Mouse (Mus musculus) embryonic facial prominence, embryonic 11.5 days (tissue): ENCODE results near the gene Tescl. TPM values are rescaled to one million over a fixed set of nuclear protein-coding genes. Genes with fewer than 3 reads are reported as not detected.

Source experiments
- ATAC-seq: fragments of 200-750 bp; cut with Nextera tagmentation; replicated peaks from 2 replicates; pipeline ENCODE4 v1.8.0; 2017; ENCODE audit warnings: low read depth; ENCODE audit not compliant: insufficient number of reproducible peaks, low FRiP score, low TSS enrichment
- DNase-seq: peaks from one replicate; pipeline ENCODE4 v3.0.0-alpha.2; 2015; ENCODE audit warnings: low spot score
- H3K27ac ChIP-seq: fragments of 300-500 bp; sonication (generic); replicated peaks from 2 replicates; pipeline ENCODE4 v1.5.1; 2014; ENCODE audit warnings: mild to moderate bottlenecking, low read depth, low read length, control low read depth
- H3K27me3 ChIP-seq: fragments of 300-500 bp; sonication (generic); 2 replicates; pipeline ENCODE4 v1.6.1; 2014; ENCODE audit warnings: mild to moderate bottlenecking, low read length, moderate library complexity, mixed read lengths; ENCODE audit not compliant: control insufficient read depth, insufficient read depth
- H3K36me3 ChIP-seq: fragments of 300-500 bp; sonication (generic); replicated peaks from 2 replicates; pipeline ENCODE4 v1.6.1; 2014; ENCODE audit warnings: low read depth, mild to moderate bottlenecking, low read length, moderate library complexity, mixed read lengths; ENCODE audit not compliant: control insufficient read depth, insufficient read depth
- H3K4me1 ChIP-seq: fragments of 300-500 bp; sonication (generic); 2 replicates; pipeline ENCODE4 v1.6.1; 2014; ENCODE audit warnings: low read length, mixed read lengths; ENCODE audit not compliant: control insufficient read depth, insufficient read depth
- H3K4me2 ChIP-seq: fragments of 300-500 bp; sonication (generic); 2 replicates; pipeline ENCODE4 v1.6.1; 2014; ENCODE audit warnings: low read depth, mild to moderate bottlenecking, control low read depth, low read length, moderate library complexity
- H3K4me3 ChIP-seq: fragments of 300-500 bp; sonication (generic); 2 replicates; pipeline ENCODE4 v1.5.1; 2014; ENCODE audit warnings: low read depth, low read length, control low read depth
- H3K9ac ChIP-seq: fragments of 300-500 bp; sonication (generic); replicated peaks from 2 replicates; pipeline ENCODE4 v1.6.1; 2014; ENCODE audit warnings: mild to moderate bottlenecking, control low read depth, low read length
- H3K9me3 ChIP-seq: fragments of 300-500 bp; sonication (generic); replicated peaks from 2 replicates; pipeline ENCODE4 v1.6.1; 2016; ENCODE audit warnings: mild to moderate bottlenecking, low read length, inconsistent platforms, mixed read lengths; ENCODE audit not compliant: control insufficient read depth
- WGBS: fragments of 180-500 bp; shearing (Covaris S2); extraction: QIAGEN DNeasy Blood & Tissue Kit; methylation state at CpG from one replicate; pipeline ENCODE4 v1.1.7; 2014; 5-methylcytosine and 5-hydroxymethylcytosine counted together
- polyA plus RNA-seq: library from polyadenylated mRNA; unstranded; fragments of >200 nt; fragmentation: Nextera tagmentation; extraction: Ambion mirVana; gene quantifications from 2 replicates; pipeline ENCODE4 v1.2.1, GENCODE M21; 2014

The Tescl gene
- polyA plus RNA-seq, 1 experiment from 2014 or later = not detected

DNA sequence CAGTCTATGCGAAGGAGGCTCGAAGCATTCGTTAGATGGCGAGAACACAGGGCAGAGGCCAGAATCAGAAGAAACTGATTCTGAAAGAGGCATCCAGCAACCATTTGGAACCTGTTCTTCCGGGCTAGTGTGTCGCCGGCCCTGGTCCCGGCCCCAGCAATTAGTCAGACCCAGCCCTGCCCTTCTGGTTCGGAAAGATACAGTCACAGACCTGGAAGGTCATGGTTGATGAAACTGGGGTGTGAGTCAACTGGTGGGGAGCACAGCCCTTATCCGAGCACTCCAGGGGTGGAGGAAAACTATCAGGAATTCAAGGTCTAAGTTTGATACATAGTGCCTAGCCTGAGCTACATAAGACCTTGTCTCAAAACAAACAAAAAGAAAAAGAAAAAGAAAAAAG is 22.3 kb upstream of the Tescl start:
- DNase-seq = no peak
- no peak for ATAC-seq
- no peak overlapping the region for H3K4me3 ChIP-seq

GRCm38 (mm10) chr7:24355646-24356045 is 21.9 kb upstream of the Tescl start:
- no peak for ATAC-seq
- DNase-seq = no peak
- Histone ChIP-seq H3K27me3 (no peaks in the 10 kb centered on the region; the same call in 1 of the 2 replicates), H3K9ac (no peak overlapping the region), H3K36me3 (no peaks in the 10 kb centered on the region), H3K4me3 (no peak overlapping the region), H3K4me1 (no peaks in the 10 kb centered on the region), H3K27ac (no peak overlapping the region), H3K9me3 (no peaks in the 10 kb centered on the region), H3K4me2 (no peak overlapping the region)
- WGBS = 87% methylated on average over 6 of the region's 6 CpGs

More for the DNA sequence above, 22.3 kb upstream of the Tescl start:
- Histone ChIP-seq H3K4me1 (no peaks in the 10 kb centered on the region), H3K9me3 (no peaks in the 10 kb centered on the region), H3K27me3 (no peaks in the 10 kb centered on the region; the same call in 1 of the 2 replicates), H3K27ac (no peak overlapping the region), H3K9ac (no peak overlapping the region), H3K4me2 (no peak overlapping the region), H3K36me3 (no peaks in the 10 kb centered on the region)
- 75% methylated on average over 10 of the region's 10 CpGs for WGBS

DNA sequence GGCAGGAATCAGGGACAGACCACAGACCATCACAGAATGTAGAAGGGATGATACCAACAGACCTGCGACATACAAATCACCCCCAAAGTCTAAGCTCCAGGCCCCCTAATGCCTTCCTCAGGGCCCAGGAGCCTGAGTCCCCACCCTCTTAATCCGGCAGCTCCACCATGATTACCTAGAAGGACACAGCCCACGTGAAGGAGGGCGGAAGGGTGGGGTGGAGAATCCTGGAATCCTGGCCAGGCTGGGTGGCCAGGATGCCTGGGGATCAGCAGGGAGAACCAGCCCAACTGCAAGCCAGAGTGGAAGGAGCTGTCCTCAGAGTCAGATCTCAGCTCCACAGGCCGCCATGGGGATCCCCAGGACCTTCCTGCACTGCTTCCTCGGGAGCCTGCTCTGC is 15.2 kb upstream of the Tescl start, which contains the start of gene Lypd5:
TSS of gene Lypd5 (plus strand) at position 301 of the 400 bp plus-strand sequence.
- Histone ChIP-seq H3K4me3 (no peak within 1 kb of the TSS), H3K4me2 (no peak within 1 kb of the TSS), H3K9me3 (no peaks in the 10 kb centered on the region), H3K27me3 (no peaks in the 10 kb centered on the region; the same call in 1 of the 2 replicates), H3K4me1 (no peaks in the 10 kb centered on the region), H3K27ac (no peak within 1 kb of the TSS), H3K9ac (no peak within 1 kb of the TSS), H3K36me3 (no peaks in the 10 kb centered on the region)
- 37% methylated on average over 6 of the region's 6 CpGs for whole genome bisulfite sequencing
- ATAC-seq = no peak
- DNase-seq = no peak

DNA sequence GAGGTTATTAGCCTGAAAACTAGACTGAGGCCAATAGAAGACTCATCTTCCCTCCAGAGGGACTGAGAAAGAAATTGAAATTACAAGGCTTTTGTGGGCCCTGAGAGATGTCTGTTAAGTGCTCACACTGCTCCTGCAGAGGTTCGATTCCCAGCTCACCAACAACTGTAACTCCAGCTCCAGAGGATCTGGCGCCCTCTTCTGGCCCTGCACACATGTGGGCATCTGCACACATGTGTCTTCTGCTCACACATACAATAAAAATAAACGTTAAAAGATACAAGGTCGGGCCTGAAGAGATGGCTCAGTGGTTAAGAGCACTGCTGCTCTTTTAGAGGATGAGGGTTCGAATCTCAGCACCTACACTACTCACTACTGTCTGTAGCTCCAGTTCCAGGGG is 12.7 kb upstream of the Tescl start:
- Histone ChIP-seq H3K27me3 (no peaks in the 10 kb centered on the region), H3K9me3 (no peaks in the 10 kb centered on the region), H3K9ac (no peak overlapping the region), H3K27ac (no peak overlapping the region), H3K4me1 (no peaks in the 10 kb centered on the region), H3K4me3 (no peak overlapping the region), H3K4me2 (no peak overlapping the region), H3K36me3 (no peaks in the 10 kb centered on the region)
- no peak for DNase-seq
- 60% methylated on average over 5 of the region's 5 CpGs for WGBS
- ATAC-seq = no peak

DNA sequence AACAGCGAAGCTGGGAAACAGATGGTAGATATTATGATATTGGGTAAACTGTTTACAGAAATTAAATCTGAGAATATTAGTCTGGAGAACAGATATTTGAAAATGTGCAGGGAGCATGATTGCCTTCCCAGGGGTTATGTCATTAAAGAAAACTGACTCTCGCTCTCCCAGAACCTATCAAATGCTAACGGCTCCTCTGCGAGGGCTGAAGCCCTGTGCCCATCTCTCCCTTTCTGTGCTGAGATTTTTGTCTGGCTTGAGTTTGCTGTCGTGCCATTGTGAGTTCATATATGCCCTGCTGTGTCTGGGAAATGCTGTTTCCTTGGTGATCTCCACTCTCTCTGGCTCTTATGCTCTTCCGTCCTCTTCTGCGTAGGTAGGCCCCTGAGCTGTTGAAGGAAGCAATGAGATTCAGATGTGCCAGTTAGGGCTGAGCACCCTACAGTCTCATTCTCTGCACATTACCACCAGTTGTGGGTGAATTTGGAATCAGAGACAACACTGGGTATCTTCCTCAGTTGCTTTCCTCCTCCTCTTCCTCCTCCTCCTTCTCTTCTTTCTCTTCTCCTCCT is 10.1 kb upstream of the Tescl start:
- 61% methylated on average over 7 of the region's 7 CpGs for WGBS
- H3K4me1 ChIP-seq = no peaks in the 10 kb centered on the region
- no peak overlapping the region for H3K27ac ChIP-seq
- no peak overlapping the region for H3K9ac ChIP-seq
- DNase-seq = no peak
- H3K27me3 ChIP-seq = no peaks in the 10 kb centered on the region
- no peaks in the 10 kb centered on the region for H3K36me3 ChIP-seq
- H3K4me3 ChIP-seq = no peak overlapping the region
- ATAC-seq = no peak
- H3K4me2 ChIP-seq = no peak overlapping the region
- H3K9me3 ChIP-seq = no peaks in the 10 kb centered on the region

DNA sequence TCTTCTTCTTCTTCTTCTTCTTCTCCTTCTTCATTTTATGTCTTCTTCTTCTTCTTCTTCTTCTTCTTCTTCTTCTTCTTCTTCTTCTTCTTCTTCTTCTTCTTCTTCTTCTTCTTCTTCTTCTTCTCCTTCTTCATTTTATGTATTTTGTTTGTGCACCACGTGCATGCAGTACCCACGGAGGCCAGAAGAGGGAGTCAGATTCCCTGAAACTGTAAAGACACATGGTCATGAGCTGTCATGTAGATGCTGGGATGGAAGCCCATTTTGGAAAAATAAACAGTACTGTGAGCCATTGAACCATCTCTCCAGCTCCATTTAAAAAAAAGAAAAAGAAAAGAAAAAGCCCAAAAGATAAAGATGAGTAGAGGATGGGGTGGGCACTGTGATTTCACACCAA is 4.5 kb upstream of the Tescl start:
- no peaks in the 10 kb centered on the region for H3K4me1 ChIP-seq

GRCm38 (mm10) chr7:24335699-24336309 is 2.1 kb upstream of the Tescl start:
- no peak overlapping the region for H3K4me2 ChIP-seq
- no peak overlapping the region for H3K9ac ChIP-seq
- no peak overlapping the region for H3K4me3 ChIP-seq
- ATAC-seq = no peak
- peaks cover 7% of the 10 kb centered on the region; the same call in 1 of the 2 replicates for H3K27me3 ChIP-seq
- H3K27ac ChIP-seq = no peak overlapping the region
- 9% methylated on average over 5 of the region's 5 CpGs for WGBS
- peak; percentile 85 for DNase-seq
- H3K36me3 ChIP-seq = no peaks in the 10 kb centered on the region
- H3K9me3 ChIP-seq = no peaks in the 10 kb centered on the region
- no peaks in the 10 kb centered on the region for H3K4me1 ChIP-seq

More for the DNA sequence above, 4.5 kb upstream of the Tescl start:
- no peaks in the 10 kb centered on the region for H3K9me3 ChIP-seq
- DNase-seq (no peak), ATAC-seq (no peak)
- peaks cover 7% of the 10 kb centered on the region; the same call in 1 of the 2 replicates for H3K27me3 ChIP-seq
- H3K36me3 ChIP-seq = no peaks in the 10 kb centered on the region
- H3K27ac ChIP-seq = no peak overlapping the region
- H3K4me2 ChIP-seq = no peak overlapping the region
- 44% methylated on average over 2 of the region's 2 CpGs for WGBS
- no peak overlapping the region for H3K4me3 ChIP-seq
- no peak overlapping the region for H3K9ac ChIP-seq

GRCm38 (mm10) chr7:24327281-24327975 is 6.3 kb downstream of the Tescl start:
- Histone ChIP-seq H3K4me1 (no peaks in the 10 kb centered on the region), H3K27ac (no peak overlapping the region), H3K4me3 (no peak overlapping the region), H3K36me3 (no peaks in the 10 kb centered on the region; the same call in 1 of the 2 replicates), H3K4me2 (no peak overlapping the region), H3K27me3 (no peaks in the 10 kb centered on the region), H3K9ac (no peak overlapping the region), H3K9me3 (no peaks in the 10 kb centered on the region)
- WGBS = 83% methylated on average over 14 of the region's 14 CpGs
- DNase-seq (no peak), ATAC-seq (no peak)
